Mouse (Mus musculus) testis, postnatal 14 days (tissue): ENCODE measurements around the gene Rcn3.
A peak's percentile ranks its signal among the peaks of the same experiment; 100 is the strongest.
"Not testable (repeated sequence)": the region's sequence is repeated elsewhere in the genome, so short reads cannot be mapped to it uniquely, and the experiment has no call there.

Source experiments
- DNase-seq: peaks from one replicate; pipeline ENCODE4 v3.0.0; 2021; ENCODE audit warnings: low spot score

Rcn3 gene

GRCm38 (mm10) chr7:45124224-45125143 lies 32.5 kb upstream of the Rcn3 start, which contains the start of gene Rps11:
Rps11 (minus strand) TSS chr7:45124439.
- DNase-seq, result peak; percentile 99

GRCm38 (mm10) chr7:45123186-45123570 lies 31.2 kb upstream of the Rcn3 start:
- no peak for DNase-seq

- no peak for DNase-seq
These were observed 30.7 kb upstream of the Rcn3 start for GRCm38 (mm10) chr7:45122561-45123185.

- no peak for DNase-seq
These were observed 29.9 kb upstream of the Rcn3 start for GRCm38 (mm10) chr7:45121966-45122365.

- DNase-seq, result no peak
These were observed 29.4 kb upstream of the Rcn3 start for GRCm38 (mm10) chr7:45121404-45121803.

GRCm38 (mm10) chr7:45119780-45120709 lies 28.0 kb upstream of the Rcn3 start:
- DNase-seq, result no peak

GRCm38 (mm10) chr7:45118336-45118735 lies 26.3 kb upstream of the Rcn3 start:
- DNase-seq, result no peak

GRCm38 (mm10) chr7:45117566-45117965 lies 25.5 kb upstream of the Rcn3 start:
- no peak for DNase-seq

GRCm38 (mm10) chr7:45113476-45113875 lies 21.5 kb upstream of the Rcn3 start:
- DNase-seq, result no peak

GRCm38 (mm10) chr7:45112529-45112928 lies 20.5 kb upstream of the Rcn3 start:
- no peak for DNase-seq

- DNase-seq, result no peak
These were observed 19.9 kb upstream of the Rcn3 start for GRCm38 (mm10) chr7:45111940-45112339.

- DNase-seq, result not testable (repeated sequence)
These were observed 18.1 kb upstream of the Rcn3 start for GRCm38 (mm10) chr7:45110089-45110488.

- DNase-seq, result no peak
These were observed 15.1 kb upstream of the Rcn3 start for GRCm38 (mm10) chr7:45107052-45107645.

- no peak for DNase-seq
These were observed 14.4 kb upstream of the Rcn3 start for GRCm38 (mm10) chr7:45106441-45106840.

GRCm38 (mm10) chr7:45105491-45105890 lies 13.5 kb upstream of the Rcn3 start:
- DNase-seq, result no peak

GRCm38 (mm10) chr7:45104941-45105340 lies 12.9 kb upstream of the Rcn3 start:
- no peak for DNase-seq

- peak; percentile 88 for DNase-seq
These were observed 11.7 kb upstream of the Rcn3 start, which contains the start of gene Fcgrt for GRCm38 (mm10) chr7:45103652-45104180. Fcgrt (minus strand) TSS chr7:45103851.

- no peak for DNase-seq
These were observed 11.0 kb upstream of the Rcn3 start for GRCm38 (mm10) chr7:45102940-45103585.

GRCm38 (mm10) chr7:45102441-45102840 lies 10.4 kb upstream of the Rcn3 start:
- no peak for DNase-seq

GRCm38 (mm10) chr7:45100046-45100445 lies 8.0 kb upstream of the Rcn3 start:
- DNase-seq, result no peak
